Mouse (Mus musculus) forebrain, embryonic 14.5 days (tissue): Measurements from ENCODE around the gene H1fx. TPM values are rescaled to one million over a fixed set of nuclear protein-coding genes. Genes with fewer than 3 reads are reported as not detected.
"Not testable (repeated sequence)": the region's sequence is repeated elsewhere in the genome, so short reads cannot be mapped to it uniquely, and the experiment has no call there.

Experiments used
- ATAC-seq: fragments of 200-750 bp; cut with Nextera tagmentation; 2 replicates; pipeline ENCODE4 v1.8.0; 2017; ENCODE audit warnings: mild to moderate bottlenecking, moderate library complexity
- DNase-seq: peaks from one replicate; pipeline ENCODE4 v3.0.0-alpha.2; 2015; ENCODE audit warnings: low spot score
- H3K27ac ChIP-seq: fragments of 300-500 bp; sonication (generic); 2 replicates; pipeline ENCODE4 v1.5.1; 2014; ENCODE audit warnings: low read depth, mild to moderate bottlenecking, control low read depth, low read length, moderate library complexity
- H3K27me3 ChIP-seq: fragments of 300-500 bp; sonication (generic); replicated peaks from 2 replicates; pipeline ENCODE4 v1.6.1; 2014; ENCODE audit warnings: low read length, control low read depth, mixed read lengths; ENCODE audit not compliant: control insufficient read depth, insufficient read depth
- H3K36me3 ChIP-seq: fragments of 300-500 bp; sonication (generic); 2 replicates; pipeline ENCODE4 v1.6.1; 2014; ENCODE audit warnings: low read length, control low read depth; ENCODE audit not compliant: control insufficient read depth, insufficient read depth
- H3K4me1 ChIP-seq: fragments of 300-500 bp; sonication (generic); 2 replicates; pipeline ENCODE4 v1.6.1; 2014; ENCODE audit warnings: antibody characterized with exemption, low read length, control low read depth; ENCODE audit not compliant: control insufficient read depth, insufficient read depth
- H3K4me2 ChIP-seq: fragments of 300-500 bp; sonication (generic); 2 replicates; pipeline ENCODE4 v1.6.1; 2014; ENCODE audit warnings: mild to moderate bottlenecking, control low read depth, low read length
- H3K4me3 ChIP-seq: fragments of 300-500 bp; sonication (generic); 2 replicates; pipeline ENCODE4 v1.5.1; 2014; ENCODE audit warnings: low read depth, low read length, control low read depth
- H3K9ac ChIP-seq: fragments of 300-500 bp; sonication (generic); 2 replicates; pipeline ENCODE4 v1.6.1; 2014; ENCODE audit warnings: mild to moderate bottlenecking, low read length, control low read depth, moderate library complexity
- H3K9me3 ChIP-seq: fragments of 300-500 bp; sonication (generic); replicated peaks from 2 replicates; pipeline ENCODE4 v1.6.1; 2016; ENCODE audit warnings: low read length, control low read depth, mixed read lengths; ENCODE audit not compliant: control insufficient read depth
- WGBS: fragments of 180-500 bp; shearing (Covaris S2); extraction: QIAGEN DNeasy Blood & Tissue Kit; methylation state at CpG from one replicate; pipeline ENCODE4 v1.1.7; 2014; 5-methylcytosine and 5-hydroxymethylcytosine counted together
- polyA plus RNA-seq: library from polyadenylated mRNA; unstranded; fragments of >200 nt; fragmentation: Nextera tagmentation; extraction: Ambion mirVana; gene quantifications from 2 replicates; pipeline ENCODE4 v1.2.1, GENCODE M21; 2014

Gene H1fx
- polyA plus RNA-seq, 1 experiment from 2014 or later, result 27.0 TPM

- 19% methylated on average over 6 of the region's 6 CpGs for WGBS
- H3K36me3 ChIP-seq, result peaks cover 10% of the 10 kb centered on the region; the same call in 1 of the 2 replicates
- DNase-seq (no peak), ATAC-seq (no peak)
- H3K9me3 ChIP-seq, result no peaks in the 10 kb centered on the region
- no peak overlapping the region for H3K27ac ChIP-seq
- H3K9ac ChIP-seq, result no peak overlapping the region
- H3K4me3 ChIP-seq, result no peak overlapping the region
- H3K4me2 ChIP-seq, result no peak overlapping the region
- peaks cover 25% of the 10 kb centered on the region for H3K4me1 ChIP-seq
- H3K27me3 ChIP-seq, result no peaks in the 10 kb centered on the region
Measured at GRCm38 (mm10) chr6:87992733-87993132, 11.3 kb upstream of the H1fx start.

- Histone ChIP-seq H3K4me2 (no peak overlapping the region), H3K36me3 (peaks cover 19% of the 10 kb centered on the region; the same call in 1 of the 2 replicates), H3K4me3 (no peak overlapping the region), H3K4me1 (peaks cover 25% of the 10 kb centered on the region), H3K9ac (no peak overlapping the region), H3K9me3 (no peaks in the 10 kb centered on the region), H3K27me3 (no peaks in the 10 kb centered on the region), H3K27ac (no peak overlapping the region)
- DNase-seq (peak; percentile 72), ATAC-seq (no peak)
- WGBS, result 36% methylated on average over 1 of the region's 1 CpGs
Measured at GRCm38 (mm10) chr6:87991886-87992285, 10.4 kb upstream of the H1fx start.

- DNase-seq, result no peak
- Histone ChIP-seq H3K9me3 (no peaks in the 10 kb centered on the region), H3K9ac (no peak overlapping the region), H3K27ac (no peak overlapping the region), H3K36me3 (peaks cover 25% of the 10 kb centered on the region), H3K27me3 (no peaks in the 10 kb centered on the region), H3K4me3 (no peak overlapping the region), H3K4me1 (peaks cover 25% of the 10 kb centered on the region), H3K4me2 (no peak overlapping the region)
- no peak for ATAC-seq
- WGBS, result 70% methylated on average over 4 of the region's 4 CpGs
Measured at GRCm38 (mm10) chr6:87991216-87991615, 9.8 kb upstream of the H1fx start.

GRCm38 (mm10) chr6:87982506-87982905, 1.1 kb upstream of the H1fx start:
- DNase-seq, result no peak
- Histone ChIP-seq H3K4me3 (peak overlapping the region; percentile 98), H3K36me3 (peaks cover 36% of the 10 kb centered on the region), H3K27me3 (no peaks in the 10 kb centered on the region), H3K4me2 (peak overlapping the region; percentile 67), H3K4me1 (peaks cover 17% of the 10 kb centered on the region), H3K9me3 (no peaks in the 10 kb centered on the region), H3K27ac (0 out of 2 replicates have a peak overlapping the region, but pooled peaks have one; percentile 36), H3K9ac (peak overlapping the region; percentile 97)
- 68% methylated on average over 9 of the region's 9 CpGs for WGBS
- no peak for ATAC-seq

GRCm38 (mm10) chr6:87981030-87981485, 379 bp downstream of the H1fx start:
- Histone ChIP-seq H3K36me3 (peaks cover 22% of the 10 kb centered on the region), H3K9ac (peak overlapping the region; percentile 97), H3K4me2 (peak overlapping the region; percentile 67), H3K9me3 (no peaks in the 10 kb centered on the region), H3K27me3 (no peaks in the 10 kb centered on the region), H3K4me1 (peaks cover 17% of the 10 kb centered on the region), H3K4me3 (peak overlapping the region; percentile 98), H3K27ac (peak overlapping the region; percentile 95)
- DNase-seq, result peak; percentile 48
- ATAC-seq, result peak; percentile 43
- WGBS, result under 1% methylated on average over 51 of the region's 56 CpGs

- Histone ChIP-seq H3K9me3 (no peaks in the 10 kb centered on the region), H3K4me1 (peaks cover 17% of the 10 kb centered on the region), H3K27ac (peak overlapping the region; percentile 95), H3K4me2 (peak overlapping the region; percentile 67), H3K9ac (peak overlapping the region; percentile 97), H3K27me3 (no peaks in the 10 kb centered on the region), H3K4me3 (peak overlapping the region; percentile 98), H3K36me3 (peaks cover 17% of the 10 kb centered on the region)
- ATAC-seq (peak; percentile 91), DNase-seq (peak; percentile 96)
- WGBS, result under 1% methylated on average over 66 of the region's 66 CpGs
Measured at GRCm38 (mm10) chr6:87980374-87981029, 935 bp downstream of the H1fx start.

- peak overlapping the region; percentile 97 for H3K9ac ChIP-seq
- peak overlapping the region; percentile 95 for H3K27ac ChIP-seq
- peaks cover 17% of the 10 kb centered on the region for H3K4me1 ChIP-seq
- peak; percentile 4 for ATAC-seq
- H3K9me3 ChIP-seq, result no peaks in the 10 kb centered on the region
- DNase-seq, result no peak
- 72% methylated on average over 3 of the region's 3 CpGs for WGBS
- H3K4me2 ChIP-seq, result peak overlapping the region; percentile 67
- H3K4me3 ChIP-seq, result peak overlapping the region; percentile 98
- no peaks in the 10 kb centered on the region for H3K27me3 ChIP-seq
- H3K36me3 ChIP-seq, result peaks cover 11% of the 10 kb centered on the region
Measured at GRCm38 (mm10) chr6:87979728-87980127, 1.7 kb downstream of the H1fx start.

GRCm38 (mm10) chr6:87970041-87970440, 11.4 kb downstream of the H1fx start:
- no peak overlapping the region for H3K9ac ChIP-seq
- H3K4me3 ChIP-seq, result no peak overlapping the region
- no peaks in the 10 kb centered on the region for H3K4me1 ChIP-seq
- DNase-seq, result no peak
- H3K27me3 ChIP-seq, result no peaks in the 10 kb centered on the region
- no peak overlapping the region for H3K4me2 ChIP-seq
- H3K27ac ChIP-seq, result no peak overlapping the region
- no peak for ATAC-seq
- WGBS, result 15% methylated on average over 2 of the region's 2 CpGs
- no peaks in the 10 kb centered on the region for H3K9me3 ChIP-seq
- no peaks in the 10 kb centered on the region for H3K36me3 ChIP-seq

- H3K4me1 ChIP-seq, H3K9ac ChIP-seq, H3K9me3 ChIP-seq, H3K27me3 ChIP-seq, H3K27ac ChIP-seq, H3K4me3 ChIP-seq, DNase-seq, ATAC-seq, H3K4me2 ChIP-seq, H3K36me3 ChIP-seq: not testable (repeated sequence)
- WGBS, result 65% methylated on average over 4 of the region's 4 CpGs
Measured at GRCm38 (mm10) chr6:87962457-87962856, 19.0 kb downstream of the H1fx start.
